Mouse (Mus musculus): ENCODE measurements around the gene Selplg. TPM values are rescaled to one million over a fixed set of nuclear protein-coding genes. Genes with fewer than 3 reads are reported as not detected.
"Not testable (repeated sequence)": the region's sequence is repeated elsewhere in the genome, so short reads cannot be mapped to it uniquely, and the experiment has no call there.

Gene Selplg
- polyA plus RNA-seq, 1 experiment from 2014 or later: 1.6 TPM

DNA sequence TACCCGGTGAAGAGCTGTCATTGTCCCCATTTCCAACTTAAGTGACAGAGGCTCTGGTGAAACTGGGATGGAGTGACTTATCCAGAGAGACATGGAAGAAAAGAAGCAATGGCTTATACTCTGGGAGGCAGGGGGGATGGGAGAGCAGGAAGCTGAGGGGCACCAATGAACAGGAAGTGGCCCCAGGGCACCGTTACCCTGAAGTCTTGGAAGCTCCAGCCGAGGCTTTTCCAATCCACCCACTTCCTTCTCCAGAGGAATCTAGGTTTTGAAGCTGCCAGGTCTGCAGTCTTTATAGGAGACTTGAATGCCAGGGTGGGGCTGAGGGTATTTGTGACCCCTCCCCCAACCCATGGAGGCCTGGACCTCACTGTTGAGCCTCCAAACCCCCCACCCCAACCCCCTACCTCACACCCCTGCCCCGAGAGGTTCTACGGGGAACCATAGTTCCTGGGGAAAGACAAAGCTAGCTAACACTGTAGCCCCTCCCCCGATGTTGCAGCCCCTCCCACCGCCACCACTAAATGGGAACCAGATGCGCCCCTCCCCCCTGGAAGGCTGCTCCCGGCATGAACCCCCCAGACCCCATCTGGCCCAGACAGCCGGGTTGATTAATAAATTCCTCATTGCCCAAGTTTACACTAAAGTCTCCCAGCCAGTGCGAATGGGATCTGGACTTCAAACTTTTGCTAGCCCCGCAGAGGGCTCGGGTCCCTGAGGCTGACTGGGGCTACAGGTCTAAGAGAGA, 35.9 kb downstream of the Selplg start:
- Histone ChIP-seq H3K4me1 (replicated peaks; ENCODE audit: control insufficient read depth, insufficient read depth, low read length) (no peaks in the 10 kb centered on the region; the same call in 1 of the 2 replicates), H3K36me3 (replicated peaks; ENCODE audit: control insufficient read depth, insufficient read depth) (no peaks in the 10 kb centered on the region), H3K9ac (no peak overlapping the region), H3K4me2 (replicated peaks) (no peak overlapping the region), H3K27ac (no peak overlapping the region), H3K9me3 (ENCODE audit: control insufficient read depth, low read length) (no peaks in the 10 kb centered on the region), H3K27me3 (ENCODE audit: control insufficient read depth, insufficient read depth, low read length) (no peaks in the 10 kb centered on the region), H3K4me3 (replicated peaks; ENCODE audit: low read length) (no peak overlapping the region)
- ATAC-seq (ENCODE audit: low FRiP score) (no peak), DNase-seq (ENCODE audit: low spot score) (no peak)
- 11% methylated on average over 13 of the region's 13 CpGs for WGBS

GRCm38 (mm10) chr5:113791197-113792095, 41.0 kb downstream of the Selplg start:
- no peak for DNase-seq (ENCODE audit: low spot score)
- ATAC-seq (ENCODE audit: low FRiP score): no peak
- H3K4me3 ChIP-seq (replicated peaks; ENCODE audit: low read length): no peak overlapping the region
- no peaks in the 10 kb centered on the region for H3K27me3 ChIP-seq (ENCODE audit: control insufficient read depth, insufficient read depth, low read length)
- 85% methylated on average over 16 of the region's 16 CpGs for whole genome bisulfite sequencing
- no peaks in the 10 kb centered on the region for H3K4me1 ChIP-seq (replicated peaks; ENCODE audit: control insufficient read depth, insufficient read depth, low read length)
- no peak overlapping the region for H3K9ac ChIP-seq
- H3K9me3 ChIP-seq (ENCODE audit: control insufficient read depth, low read length): no peaks in the 10 kb centered on the region
- H3K36me3 ChIP-seq (replicated peaks; ENCODE audit: control insufficient read depth, insufficient read depth): no peaks in the 10 kb centered on the region
- no peak overlapping the region for H3K27ac ChIP-seq
- H3K4me2 ChIP-seq (replicated peaks): no peak overlapping the region

- DNase-seq (ENCODE audit: low spot score) (no peak), ATAC-seq (ENCODE audit: low FRiP score) (no peak)
- H3K9me3 ChIP-seq (ENCODE audit: control insufficient read depth, low read length): no peaks in the 10 kb centered on the region
- H3K4me1 ChIP-seq (replicated peaks; ENCODE audit: control insufficient read depth, insufficient read depth, low read length): no peaks in the 10 kb centered on the region
- whole genome bisulfite sequencing: 82% methylated on average over 11 of the region's 11 CpGs
- H3K36me3 ChIP-seq (replicated peaks; ENCODE audit: control insufficient read depth, insufficient read depth): no peaks in the 10 kb centered on the region
- H3K27me3 ChIP-seq (ENCODE audit: control insufficient read depth, insufficient read depth, low read length): no peaks in the 10 kb centered on the region
- H3K27ac ChIP-seq: no peak overlapping the region
- H3K4me2 ChIP-seq (replicated peaks): no peak overlapping the region
- H3K4me3 ChIP-seq (replicated peaks; ENCODE audit: low read length): no peak overlapping the region
- no peak overlapping the region for H3K9ac ChIP-seq
Observed at GRCm38 (mm10) chr5:113790453-113791196, 41.8 kb downstream of the Selplg start.

DNA sequence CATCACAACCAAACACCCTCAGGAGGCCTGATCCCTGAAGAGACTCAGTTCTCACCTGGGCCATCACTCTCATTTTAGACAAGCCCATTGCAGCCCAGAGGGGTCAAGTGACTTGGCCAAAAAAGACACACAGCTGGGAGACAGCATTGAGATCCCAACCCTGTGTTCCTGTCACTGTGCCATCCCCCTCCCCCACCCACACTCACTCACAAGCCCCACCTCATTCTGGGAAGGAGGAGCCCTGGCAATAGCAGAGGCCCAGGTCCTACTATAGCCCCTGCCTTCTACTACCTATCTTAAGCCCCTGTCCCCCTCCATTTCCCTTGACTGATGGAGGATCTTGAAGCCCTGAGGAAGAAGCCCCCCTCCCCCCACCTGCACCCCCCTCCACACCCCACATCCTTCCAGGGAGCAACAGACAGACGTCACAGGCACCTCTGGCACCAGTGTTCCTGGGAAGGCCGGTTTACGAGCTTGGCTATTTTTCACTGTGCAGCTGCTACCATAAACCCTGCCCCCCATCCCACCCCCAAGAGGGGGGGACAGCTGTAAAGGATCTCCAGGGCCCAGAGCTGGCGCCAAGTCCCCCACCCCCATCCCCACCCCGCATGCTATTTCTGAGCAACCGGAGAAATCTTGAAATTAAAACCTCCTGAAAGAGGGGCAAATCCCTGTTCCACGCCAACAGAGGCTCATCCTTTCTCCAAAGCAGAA, 43.2 kb downstream of the Selplg start:
- WGBS: 43% methylated on average over 7 of the region's 7 CpGs
- no peaks in the 10 kb centered on the region for H3K4me1 ChIP-seq (replicated peaks; ENCODE audit: control insufficient read depth, insufficient read depth, low read length)
- H3K9ac ChIP-seq: no peak overlapping the region
- H3K27ac ChIP-seq: no peak overlapping the region
- no peaks in the 10 kb centered on the region for H3K27me3 ChIP-seq (ENCODE audit: control insufficient read depth, insufficient read depth, low read length)
- H3K9me3 ChIP-seq (ENCODE audit: control insufficient read depth, low read length): no peaks in the 10 kb centered on the region
- no peak overlapping the region for H3K4me3 ChIP-seq (replicated peaks; ENCODE audit: low read length)
- ATAC-seq (ENCODE audit: low FRiP score) (no peak), DNase-seq (ENCODE audit: low spot score) (no peak)
- H3K4me2 ChIP-seq (replicated peaks): no peak overlapping the region
- H3K36me3 ChIP-seq (replicated peaks; ENCODE audit: control insufficient read depth, insufficient read depth): no peaks in the 10 kb centered on the region

- Histone ChIP-seq H3K27ac (no peak overlapping the region), H3K36me3 (replicated peaks; ENCODE audit: control insufficient read depth, insufficient read depth) (no peaks in the 10 kb centered on the region), H3K9me3 (ENCODE audit: control insufficient read depth, low read length) (no peaks in the 10 kb centered on the region), H3K27me3 (ENCODE audit: control insufficient read depth, insufficient read depth, low read length) (no peaks in the 10 kb centered on the region), H3K4me1 (replicated peaks; ENCODE audit: control insufficient read depth, insufficient read depth, low read length) (no peaks in the 10 kb centered on the region), H3K4me2 (replicated peaks) (no peak overlapping the region), H3K9ac (no peak overlapping the region), H3K4me3 (replicated peaks; ENCODE audit: low read length) (no peak overlapping the region)
- ATAC-seq (ENCODE audit: low FRiP score) (no peak), DNase-seq (ENCODE audit: low spot score) (no peak)
- WGBS: 47% methylated on average over 6 of the region's 6 CpGs
Observed at GRCm38 (mm10) chr5:113788645-113789044, 43.8 kb downstream of the Selplg start.

DNA sequence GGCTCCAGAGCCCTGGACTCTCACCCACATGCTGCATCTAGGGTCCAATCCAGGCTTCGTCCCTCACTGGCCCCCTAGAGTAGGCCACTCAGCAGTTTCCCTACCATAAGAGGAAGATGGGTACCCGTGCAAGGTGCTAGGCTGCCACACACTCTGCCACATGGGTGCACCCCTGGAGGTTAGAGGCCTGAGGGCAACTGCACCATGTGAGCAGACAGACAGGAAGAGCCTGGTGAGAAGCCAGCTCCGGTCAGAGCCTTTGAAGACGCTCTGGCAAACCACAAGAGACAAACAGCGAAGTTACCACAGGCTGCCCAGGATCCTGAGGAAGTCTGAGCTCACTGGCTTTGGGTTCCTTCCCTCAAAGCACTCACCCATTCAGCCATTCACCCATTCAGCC, 45.5 kb downstream of the Selplg start:
- no peak for ATAC-seq (ENCODE audit: low FRiP score)
- no peaks in the 10 kb centered on the region; the same call in 1 of the 2 replicates for H3K27me3 ChIP-seq (ENCODE audit: control insufficient read depth, insufficient read depth, low read length)
- H3K36me3 ChIP-seq (replicated peaks; ENCODE audit: control insufficient read depth, insufficient read depth): no peaks in the 10 kb centered on the region
- H3K9ac ChIP-seq: no peak overlapping the region
- DNase-seq (ENCODE audit: low spot score): no peak
- no peaks in the 10 kb centered on the region for H3K9me3 ChIP-seq (ENCODE audit: control insufficient read depth, low read length)
- H3K4me3 ChIP-seq (replicated peaks; ENCODE audit: low read length): no peak overlapping the region
- no peaks in the 10 kb centered on the region for H3K4me1 ChIP-seq (replicated peaks; ENCODE audit: control insufficient read depth, insufficient read depth, low read length)
- H3K4me2 ChIP-seq (replicated peaks): no peak overlapping the region
- H3K27ac ChIP-seq: no peak overlapping the region
- WGBS: 77% methylated on average over 5 of the region's 5 CpGs

GRCm38 (mm10) chr5:113784104-113784503, 48.3 kb downstream of the Selplg start:
- not testable (repeated sequence) for H3K36me3 ChIP-seq (replicated peaks; ENCODE audit: control insufficient read depth, insufficient read depth); H3K9me3 ChIP-seq (ENCODE audit: control insufficient read depth, low read length); H3K27me3 ChIP-seq (ENCODE audit: control insufficient read depth, insufficient read depth, low read length); H3K27ac ChIP-seq; ATAC-seq (ENCODE audit: low FRiP score); DNase-seq (ENCODE audit: low spot score); H3K4me1 ChIP-seq (replicated peaks; ENCODE audit: control insufficient read depth, insufficient read depth, low read length); H3K9ac ChIP-seq; H3K4me2 ChIP-seq (replicated peaks); H3K4me3 ChIP-seq (replicated peaks; ENCODE audit: low read length)
- 37% methylated on average over 3 of the region's 3 CpGs for WGBS

- no peak overlapping the region for H3K4me2 ChIP-seq (replicated peaks)
- H3K27ac ChIP-seq: no peak overlapping the region
- no peak for ATAC-seq (ENCODE audit: low FRiP score)
- no peak for DNase-seq (ENCODE audit: low spot score)
- no peak overlapping the region for H3K4me3 ChIP-seq (replicated peaks; ENCODE audit: low read length)
- no peaks in the 10 kb centered on the region for H3K9me3 ChIP-seq (ENCODE audit: control insufficient read depth, low read length)
- 18% methylated on average over 12 of the region's 12 CpGs for WGBS
- H3K4me1 ChIP-seq (replicated peaks; ENCODE audit: control insufficient read depth, insufficient read depth, low read length): no peaks in the 10 kb centered on the region
- H3K36me3 ChIP-seq (replicated peaks; ENCODE audit: control insufficient read depth, insufficient read depth): peaks cover 3% of the 10 kb centered on the region
- no peak overlapping the region for H3K9ac ChIP-seq
- no peaks in the 10 kb centered on the region; the same call in 1 of the 2 replicates for H3K27me3 ChIP-seq (ENCODE audit: control insufficient read depth, insufficient read depth, low read length)
Observed at GRCm38 (mm10) chr5:113783581-113784001, 48.9 kb downstream of the Selplg start.

Measured in hindbrain, embryonic 14.5 days (tissue).